Mouse (Mus musculus) kidney, embryonic 14.5 days (tissue): Measurements from ENCODE around the gene Sfi1. TPM values are rescaled to one million over a fixed set of nuclear protein-coding genes. Genes with fewer than 3 reads are reported as not detected.
"Not testable (repeated sequence)": the region's sequence is repeated elsewhere in the genome, so short reads cannot be mapped to it uniquely, and the experiment has no call there.

Experiments used
- ATAC-seq: fragments of 200-750 bp; cut with Nextera tagmentation; 2 replicates; pipeline ENCODE4 v1.8.0; 2017; ENCODE audit warnings: moderate number of reproducible peaks, mild to moderate bottlenecking, moderate TSS enrichment, moderate library complexity; ENCODE audit not compliant: low FRiP score, low TSS enrichment
- H3K27ac ChIP-seq: fragments of 300-500 bp; sonication (generic); 2 replicates; pipeline ENCODE4 v1.5.1; 2014; ENCODE audit warnings: low read depth, mild to moderate bottlenecking, low read length, moderate library complexity, mixed read lengths
- H3K27me3 ChIP-seq: fragments of 300-500 bp; sonication (generic); 2 replicates; pipeline ENCODE4 v1.6.1; 2014; ENCODE audit warnings: mild to moderate bottlenecking, low read length; ENCODE audit not compliant: control insufficient read depth, insufficient read depth
- H3K36me3 ChIP-seq: fragments of 300-500 bp; sonication (generic); 2 replicates; pipeline ENCODE4 v1.6.1; 2014; ENCODE audit warnings: low read length, mixed read lengths; ENCODE audit not compliant: control insufficient read depth, insufficient read depth
- H3K4me1 ChIP-seq: fragments of 300-500 bp; sonication (generic); 2 replicates; pipeline ENCODE4 v1.6.1; 2014; ENCODE audit warnings: low read length, mixed read lengths; ENCODE audit not compliant: control insufficient read depth, insufficient read depth
- H3K4me2 ChIP-seq: fragments of 300-500 bp; sonication (generic); replicated peaks from 2 replicates; pipeline ENCODE4 v1.6.1; 2014; ENCODE audit warnings: low read depth, mild to moderate bottlenecking, low read length
- H3K4me3 ChIP-seq: fragments of 300-500 bp; sonication (generic); 2 replicates; pipeline ENCODE4 v1.5.1; 2014; ENCODE audit warnings: mild to moderate bottlenecking, low read length
- H3K9ac ChIP-seq: fragments of 300-500 bp; sonication (generic); 2 replicates; pipeline ENCODE4 v1.6.1; 2014; ENCODE audit warnings: low read depth, mild to moderate bottlenecking, low read length, moderate library complexity
- H3K9me3 ChIP-seq: fragments of 300-500 bp; sonication (generic); 2 replicates; pipeline ENCODE4 v1.6.1; 2016; ENCODE audit warnings: low read length; ENCODE audit not compliant: control insufficient read depth
- WGBS: fragments of 180-500 bp; shearing (Covaris S2); extraction: QIAGEN DNeasy Blood & Tissue Kit; methylation state at CpG from one replicate; pipeline ENCODE4 v1.1.7; 2014; 5-methylcytosine and 5-hydroxymethylcytosine counted together
- polyA plus RNA-seq: library from polyadenylated mRNA; unstranded; fragments of >200 nt; fragmentation: Nextera tagmentation; extraction: Ambion mirVana; gene quantifications from 2 replicates; pipeline ENCODE4 v1.2.1, GENCODE M21; 2014

Gene Sfi1
- polyA plus RNA-seq, 1 experiment from 2014 or later, result 12.7 TPM

- not testable (repeated sequence) for ATAC-seq, H3K9me3 ChIP-seq, H3K4me2 ChIP-seq, H3K27ac ChIP-seq, H3K9ac ChIP-seq, H3K4me3 ChIP-seq, H3K27me3 ChIP-seq, H3K36me3 ChIP-seq, H3K4me1 ChIP-seq
These were observed 52.2 kb downstream of the Sfi1 start for GRCm38 (mm10) chr11:3140967-3141535.

- not testable (repeated sequence) for H3K9ac ChIP-seq, ATAC-seq, H3K4me1 ChIP-seq, H3K4me2 ChIP-seq, H3K27ac ChIP-seq, H3K4me3 ChIP-seq, H3K27me3 ChIP-seq, H3K9me3 ChIP-seq, H3K36me3 ChIP-seq
- WGBS, result 90% methylated on average over 2 of the region's 2 CpGs
These were observed 54.9 kb downstream of the Sfi1 start for GRCm38 (mm10) chr11:3138323-3138722.

- 92% methylated on average over 4 of the region's 4 CpGs for WGBS
- not testable (repeated sequence) for H3K4me1 ChIP-seq, H3K36me3 ChIP-seq, H3K4me3 ChIP-seq, H3K4me2 ChIP-seq, H3K27me3 ChIP-seq, H3K27ac ChIP-seq, H3K9ac ChIP-seq, H3K9me3 ChIP-seq
- ATAC-seq, result peak; percentile 8; the same call in 1 of the 2 replicates
These were observed 56.0 kb downstream of the Sfi1 start for GRCm38 (mm10) chr11:3137279-3137678.

- H3K4me3 ChIP-seq, H3K4me1 ChIP-seq, ATAC-seq, H3K4me2 ChIP-seq, H3K9ac ChIP-seq, H3K36me3 ChIP-seq, H3K27me3 ChIP-seq, H3K9me3 ChIP-seq, H3K27ac ChIP-seq: not testable (repeated sequence)
- WGBS, result 89% methylated on average over 3 of the region's 3 CpGs
These were observed 57.3 kb downstream of the Sfi1 start for GRCm38 (mm10) chr11:3135956-3136355.

GRCm38 (mm10) chr11:3135391-3135790, 57.9 kb downstream of the Sfi1 start:
- not testable (repeated sequence) for H3K4me3 ChIP-seq, H3K4me1 ChIP-seq, H3K36me3 ChIP-seq, H3K4me2 ChIP-seq, H3K9me3 ChIP-seq, ATAC-seq, H3K27ac ChIP-seq, H3K27me3 ChIP-seq, H3K9ac ChIP-seq
- 98% methylated on average over 5 of the region's 7 CpGs for WGBS

GRCm38 (mm10) chr11:3133360-3133759, 59.9 kb downstream of the Sfi1 start:
- peak; percentile 7; the same call in 1 of the 2 replicates for ATAC-seq
- not testable (repeated sequence) for H3K36me3 ChIP-seq, H3K9me3 ChIP-seq, H3K4me1 ChIP-seq, H3K27ac ChIP-seq, H3K4me2 ChIP-seq, H3K9ac ChIP-seq, H3K27me3 ChIP-seq, H3K4me3 ChIP-seq
- WGBS, result no CpG with 5 or more reads among the region's 4 CpGs

- not testable (repeated sequence) for H3K4me2 ChIP-seq, H3K4me3 ChIP-seq, H3K36me3 ChIP-seq, H3K4me1 ChIP-seq, H3K27ac ChIP-seq, ATAC-seq, H3K27me3 ChIP-seq, H3K9me3 ChIP-seq, H3K9ac ChIP-seq
- WGBS, result 93% methylated on average over 3 of the region's 3 CpGs
These were observed 60.3 kb downstream of the Sfi1 start for GRCm38 (mm10) chr11:3132957-3133356.

- not testable (repeated sequence) for H3K4me2 ChIP-seq, H3K9me3 ChIP-seq, H3K9ac ChIP-seq, H3K4me1 ChIP-seq, H3K27me3 ChIP-seq, H3K27ac ChIP-seq, H3K36me3 ChIP-seq, H3K4me3 ChIP-seq
- ATAC-seq, result peak; percentile 30
- 91% methylated on average over 8 of the region's 10 CpGs for WGBS
These were observed 61.3 kb downstream of the Sfi1 start for GRCm38 (mm10) chr11:3132001-3132400.

GRCm38 (mm10) chr11:3129852-3130251, 63.4 kb downstream of the Sfi1 start:
- H3K27me3 ChIP-seq, H3K4me1 ChIP-seq, H3K27ac ChIP-seq, ATAC-seq, H3K4me2 ChIP-seq, H3K9ac ChIP-seq, H3K36me3 ChIP-seq, H3K4me3 ChIP-seq: not testable (repeated sequence)
- WGBS, result 92% methylated on average over 5 of the region's 8 CpGs
- peaks cover 13% of the 10 kb centered on the region for H3K9me3 ChIP-seq
